Mouse (Mus musculus) kidney, embryonic 16.5 days (tissue): ENCODE measurements at regions not wholly inside any gene's neighbourhood (a gene's known extent, or its start where the extent isn't known, plus 50 kb on each side); places are given as distances from the start of the nearest gene placed in this dataset.
"Not testable (repeated sequence)": the region's sequence is repeated elsewhere in the genome, so short reads cannot be mapped to it uniquely, and the experiment has no call there.

Source experiments
- ATAC-seq: fragments of 200-750 bp; cut with Nextera tagmentation; 2 replicates; pipeline ENCODE4 v1.8.0; 2017; ENCODE audit warnings: moderate TSS enrichment; ENCODE audit not compliant: low FRiP score, low TSS enrichment
- H3K27ac ChIP-seq: fragments of 300-500 bp; sonication (generic); 2 replicates; pipeline ENCODE4 v1.5.1; 2014; ENCODE audit warnings: low read length
- H3K27me3 ChIP-seq: fragments of 300-500 bp; sonication (generic); 2 replicates; pipeline ENCODE4 v1.6.1; 2014; ENCODE audit warnings: low read length, control low read depth, mixed read lengths; ENCODE audit not compliant: insufficient read depth
- H3K36me3 ChIP-seq: fragments of 300-500 bp; sonication (generic); 2 replicates; pipeline ENCODE4 v1.6.1; 2014; ENCODE audit warnings: low read length, control low read depth, mixed read lengths; ENCODE audit not compliant: insufficient read depth
- H3K4me1 ChIP-seq: fragments of 300-500 bp; sonication (generic); 2 replicates; pipeline ENCODE4 v1.6.1; 2014; ENCODE audit warnings: low read length, control low read depth, mixed read lengths; ENCODE audit not compliant: insufficient read depth
- H3K4me2 ChIP-seq: fragments of 300-500 bp; sonication (generic); replicated peaks from 2 replicates; pipeline ENCODE4 v1.6.1; 2014; ENCODE audit warnings: low read depth, low read length
- H3K4me3 ChIP-seq: fragments of 300-500 bp; sonication (generic); 2 replicates; pipeline ENCODE4 v1.5.1; 2014; ENCODE audit warnings: mild to moderate bottlenecking, low read length
- H3K9ac ChIP-seq: fragments of 300-500 bp; sonication (generic); replicated peaks from 2 replicates; pipeline ENCODE4 v1.6.1; 2014; ENCODE audit warnings: low read length
- H3K9me3 ChIP-seq: fragments of 300-500 bp; sonication (generic); 2 replicates; pipeline ENCODE4 v1.6.1; 2016; ENCODE audit warnings: low read length, control low read depth
- WGBS: fragments of 180-500 bp; shearing (Covaris S2); extraction: QIAGEN DNeasy Blood & Tissue Kit; methylation state at CpG from one replicate; pipeline ENCODE4 v1.1.7; 2014; 5-methylcytosine and 5-hydroxymethylcytosine counted together

DNA sequence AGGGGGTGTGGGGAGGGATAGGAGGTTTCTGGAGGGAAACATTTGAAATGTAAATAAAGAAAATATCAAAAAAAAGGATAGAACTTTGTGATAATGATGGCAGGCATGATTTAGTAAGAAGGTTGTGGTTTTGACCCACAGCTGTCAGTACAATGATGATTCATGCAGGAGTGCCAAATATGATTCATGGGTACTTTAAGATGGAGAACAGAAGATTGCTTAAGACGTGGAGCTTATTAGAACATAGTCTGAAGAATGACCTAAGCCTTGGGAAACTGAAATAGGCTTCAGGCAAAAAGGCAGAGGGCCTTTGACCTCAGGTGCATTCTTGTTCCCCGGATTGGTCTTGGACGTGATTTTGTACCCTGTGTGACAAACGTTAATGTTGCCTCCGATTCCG, 671.4 kb downstream of the Dad1 start:
- H3K27me3 ChIP-seq, ATAC-seq: not testable (repeated sequence)
- 92% methylated on average over 6 of the region's 6 CpGs for WGBS

DNA sequence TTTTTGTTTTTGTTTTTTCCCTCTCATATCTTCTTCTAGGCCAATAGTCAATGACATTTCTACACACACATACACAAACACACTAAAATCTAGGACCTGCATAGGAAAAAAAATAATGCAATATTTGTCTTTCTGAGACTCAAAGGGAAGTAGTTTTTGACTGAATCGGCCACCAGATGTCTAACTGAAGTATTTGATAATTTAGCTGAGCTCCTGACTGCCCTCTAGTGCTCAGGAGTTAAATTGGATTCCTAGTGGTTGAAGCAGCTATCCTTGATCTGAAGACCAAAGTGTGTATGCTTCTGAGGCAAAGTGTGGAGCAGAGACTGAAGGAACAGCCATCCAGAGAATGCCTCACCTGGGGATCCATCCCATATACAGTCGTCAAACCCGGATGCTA, 672.2 kb downstream of the Dad1 start:
- not testable (repeated sequence) for ATAC-seq, H3K9me3 ChIP-seq, H3K4me1 ChIP-seq, H3K27me3 ChIP-seq, H3K36me3 ChIP-seq, H3K27ac ChIP-seq, H3K9ac ChIP-seq, H3K4me2 ChIP-seq, H3K4me3 ChIP-seq
- WGBS: 52% methylated on average over 3 of the region's 3 CpGs

More for the DNA sequence above, 671.4 kb downstream of the Dad1 start:
- not testable (repeated sequence) for H3K9me3 ChIP-seq, H3K27ac ChIP-seq, H3K4me3 ChIP-seq, H3K9ac ChIP-seq, H3K4me1 ChIP-seq, H3K4me2 ChIP-seq, H3K36me3 ChIP-seq

DNA sequence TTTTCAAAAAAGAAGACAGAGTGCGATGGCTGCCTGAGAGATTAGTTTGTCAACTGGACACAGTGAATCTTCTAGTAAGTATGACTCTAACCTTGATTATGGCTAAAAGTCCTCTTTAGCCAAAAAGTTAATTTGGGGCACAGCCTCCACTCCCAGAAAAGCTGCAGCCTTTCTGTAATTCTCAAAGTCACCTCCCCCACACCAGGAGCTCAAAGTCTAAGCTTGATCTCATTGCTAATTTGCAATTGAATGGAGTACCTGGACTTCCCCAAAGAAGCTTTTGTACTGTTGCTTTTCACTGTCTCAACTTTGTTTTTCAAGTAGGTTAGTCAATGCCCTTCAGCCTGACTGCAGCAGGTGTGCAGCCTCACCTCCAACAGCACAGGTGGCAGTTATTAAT, 677.0 kb downstream of the Dad1 start:
- not testable (repeated sequence) for H3K9ac ChIP-seq, H3K27me3 ChIP-seq, H3K27ac ChIP-seq, H3K9me3 ChIP-seq, H3K4me3 ChIP-seq, ATAC-seq, H3K4me2 ChIP-seq, H3K4me1 ChIP-seq, H3K36me3 ChIP-seq
- 96% methylated on average over 1 of the region's 1 CpGs for WGBS

DNA sequence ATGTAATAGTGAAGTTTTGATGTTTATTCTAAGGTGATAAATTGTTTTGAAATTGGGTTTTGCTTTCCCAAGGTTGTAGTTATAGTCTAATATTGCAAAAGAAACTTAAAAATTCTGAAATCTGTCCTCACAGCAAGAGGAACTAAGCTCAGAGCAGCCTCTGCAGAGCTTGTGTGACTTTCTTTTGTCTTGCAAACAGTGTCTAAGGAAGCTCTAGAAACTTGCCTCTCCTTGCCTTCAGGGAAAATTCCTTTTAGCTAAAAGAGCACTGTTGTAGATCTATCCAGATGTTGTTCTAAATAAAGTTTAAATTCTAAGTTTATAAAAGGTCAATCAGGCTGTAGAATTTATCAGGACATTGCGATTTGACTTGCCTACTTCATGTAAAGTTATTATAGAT, 681.2 kb downstream of the Dad1 start:
- not testable (repeated sequence) for H3K4me1 ChIP-seq, H3K27me3 ChIP-seq

DNA sequence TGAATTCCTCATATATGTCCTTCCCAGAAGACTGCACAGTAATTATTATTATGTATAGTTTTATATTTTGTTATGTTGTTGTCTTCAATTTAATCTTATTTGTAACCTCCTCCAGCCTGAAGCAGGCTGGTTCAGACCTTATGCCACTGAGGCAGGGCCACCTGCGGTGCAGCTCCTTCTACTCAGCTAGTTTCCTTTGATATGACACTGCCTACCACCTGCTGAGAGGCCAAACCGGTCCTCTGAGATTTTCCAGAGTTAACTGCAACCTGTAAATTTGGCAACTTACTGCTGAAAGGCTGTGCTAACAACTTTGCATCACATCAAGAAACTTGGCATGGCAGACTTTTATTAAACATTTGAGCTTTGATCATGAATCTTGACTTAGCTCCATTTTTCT, 691.3 kb downstream of the Dad1 start:
- Histone ChIP-seq H3K4me2 (no peak overlapping the region), H3K4me1 (no peaks in the 10 kb centered on the region), H3K36me3 (no peaks in the 10 kb centered on the region), H3K27ac (no peak overlapping the region), H3K4me3 (no peak overlapping the region), H3K9me3 (no peaks in the 10 kb centered on the region), H3K9ac (no peak overlapping the region), H3K27me3 (no peaks in the 10 kb centered on the region)
- 50% methylated on average over 2 of the region's 2 CpGs for WGBS
- ATAC-seq: no peak

More for the DNA sequence above, 681.2 kb downstream of the Dad1 start:
- not testable (repeated sequence) for H3K4me3 ChIP-seq, H3K9ac ChIP-seq, H3K4me2 ChIP-seq, H3K9me3 ChIP-seq, H3K27ac ChIP-seq, H3K36me3 ChIP-seq, ATAC-seq
- 93% methylated on average over 1 of the region's 1 CpGs for WGBS

DNA sequence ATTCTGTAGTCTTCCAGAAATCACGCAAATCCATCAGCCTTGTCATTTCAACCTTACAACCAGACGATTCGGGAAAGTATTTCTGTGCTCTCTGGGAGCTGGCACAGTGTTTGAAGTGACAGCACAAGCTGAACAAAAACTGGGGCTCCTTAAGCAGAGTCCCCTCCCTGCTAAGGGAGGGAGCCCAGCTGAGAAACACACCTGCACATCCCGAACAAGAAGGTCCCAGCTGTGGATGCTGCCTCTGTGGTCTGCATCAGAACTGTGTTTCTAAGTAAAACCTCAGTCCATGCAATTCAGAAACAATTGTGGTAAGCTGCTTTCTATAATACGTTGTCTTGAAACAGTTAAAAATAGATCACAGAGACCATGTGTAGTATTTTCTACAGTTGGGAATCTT, 693.8 kb downstream of the Dad1 start:
- H3K4me2 ChIP-seq, H3K36me3 ChIP-seq, H3K4me1 ChIP-seq, H3K4me3 ChIP-seq, H3K27ac ChIP-seq, H3K27me3 ChIP-seq, ATAC-seq, H3K9me3 ChIP-seq, H3K9ac ChIP-seq: not testable (repeated sequence)
- WGBS: 78% methylated on average over 5 of the region's 5 CpGs

DNA sequence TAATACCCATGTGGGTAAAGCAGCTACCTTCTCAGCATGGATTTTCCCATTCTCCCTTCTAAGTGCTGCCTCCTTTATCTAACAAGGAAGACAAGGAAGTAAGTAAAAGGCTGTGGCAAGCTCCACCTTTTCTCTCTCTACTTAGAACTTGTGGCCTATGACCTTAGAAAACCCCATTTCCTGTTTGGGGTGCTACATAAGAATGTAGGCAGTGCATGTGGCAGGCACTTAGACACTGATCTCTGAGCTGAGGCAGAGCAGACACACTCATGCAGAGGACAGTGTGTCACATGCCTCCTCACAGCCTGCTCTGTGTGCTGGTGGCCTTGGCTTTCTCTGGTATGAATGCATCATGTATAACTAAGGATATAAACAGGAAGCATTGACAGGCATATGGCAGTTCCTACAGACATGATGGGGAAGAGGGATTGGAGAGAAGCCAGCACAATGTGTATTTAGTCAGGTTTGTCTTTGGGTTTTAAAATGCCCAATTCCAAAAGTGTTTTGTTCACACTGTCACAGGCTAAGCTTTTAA, 694.5 kb downstream of the Dad1 start:
- not testable (repeated sequence) for H3K36me3 ChIP-seq, ATAC-seq, H3K9ac ChIP-seq

DNA sequence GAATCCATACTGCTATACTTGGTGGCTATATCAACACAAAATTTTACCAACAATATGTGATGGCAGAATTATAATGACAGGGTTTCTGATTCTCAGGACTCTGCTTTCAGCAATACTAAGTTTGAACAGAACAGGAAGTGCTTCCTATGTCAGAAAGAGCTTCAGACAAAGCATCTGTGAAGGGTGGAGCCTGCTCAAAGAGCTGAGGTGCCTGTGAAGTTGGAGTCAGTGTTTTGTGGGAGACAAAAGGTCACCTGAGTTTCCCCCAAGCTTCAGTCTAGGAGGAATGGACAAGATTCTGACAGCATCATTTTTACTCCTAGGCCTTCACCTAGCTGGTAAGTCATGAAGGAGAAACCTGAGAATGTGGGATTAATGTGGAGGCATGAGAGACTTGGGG, 700.1 kb downstream of the Dad1 start:
- Histone ChIP-seq H3K9ac (no peak overlapping the region), H3K4me1 (no peaks in the 10 kb centered on the region), H3K27me3 (no peaks in the 10 kb centered on the region), H3K36me3 (no peaks in the 10 kb centered on the region), H3K4me2 (no peak overlapping the region), H3K27ac (no peak overlapping the region), H3K4me3 (no peak overlapping the region), H3K9me3 (no peaks in the 10 kb centered on the region)
- ATAC-seq: no peak

More for the DNA sequence above, 694.5 kb downstream of the Dad1 start:
- not testable (repeated sequence) for H3K4me3 ChIP-seq, H3K9me3 ChIP-seq, H3K4me1 ChIP-seq, H3K27me3 ChIP-seq, H3K4me2 ChIP-seq, H3K27ac ChIP-seq

DNA sequence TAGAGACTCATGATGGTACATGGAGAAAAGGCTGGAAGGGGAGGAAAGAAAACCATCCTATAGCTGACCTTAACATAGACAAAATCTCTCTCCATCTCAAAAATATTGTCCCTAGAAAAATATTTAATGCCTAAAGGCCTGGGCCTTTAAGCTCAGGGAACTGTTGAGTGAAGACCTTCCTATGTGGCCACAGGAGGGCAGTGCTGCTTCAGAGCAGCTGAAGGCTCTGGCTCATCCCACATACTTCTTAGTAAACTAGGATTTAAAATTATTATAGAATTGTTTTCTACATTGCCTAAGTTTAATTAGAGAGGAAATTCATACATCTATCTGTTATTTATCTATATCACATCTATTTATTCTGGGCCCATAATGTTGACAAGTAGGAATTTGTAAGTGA, 706.5 kb downstream of the Dad1 start:
- H3K27ac ChIP-seq, H3K4me1 ChIP-seq, H3K4me3 ChIP-seq, H3K36me3 ChIP-seq, ATAC-seq, H3K9ac ChIP-seq, H3K9me3 ChIP-seq, H3K27me3 ChIP-seq, H3K4me2 ChIP-seq: not testable (repeated sequence)

DNA sequence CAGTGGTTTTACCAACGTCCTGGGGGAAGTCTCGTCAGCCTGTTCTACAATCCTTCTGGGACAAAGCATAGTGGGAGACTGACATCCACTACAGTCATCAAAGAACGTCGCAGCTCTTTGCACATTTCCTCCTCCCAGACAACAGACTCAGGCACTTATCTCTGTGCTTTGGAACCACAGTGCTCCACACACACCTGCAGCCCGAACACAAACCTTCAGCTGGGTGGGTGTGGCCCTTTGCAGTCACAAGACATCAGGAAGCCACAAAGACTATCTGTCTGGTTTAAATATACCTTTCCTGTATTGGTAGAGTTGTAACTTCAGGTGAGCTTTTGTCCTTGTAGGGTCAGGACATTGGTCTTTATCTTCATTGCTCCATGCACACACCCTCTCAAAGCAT, 708.6 kb downstream of the Dad1 start:
- Histone ChIP-seq H3K27me3 (no peaks in the 10 kb centered on the region), H3K4me2 (no peak overlapping the region), H3K9ac (no peak overlapping the region), H3K4me3 (no peak overlapping the region), H3K4me1 (no peaks in the 10 kb centered on the region), H3K36me3 (no peaks in the 10 kb centered on the region), H3K9me3 (no peaks in the 10 kb centered on the region), H3K27ac (no peak overlapping the region)
- ATAC-seq: no peak
- WGBS: 67% methylated on average over 5 of the region's 5 CpGs

DNA sequence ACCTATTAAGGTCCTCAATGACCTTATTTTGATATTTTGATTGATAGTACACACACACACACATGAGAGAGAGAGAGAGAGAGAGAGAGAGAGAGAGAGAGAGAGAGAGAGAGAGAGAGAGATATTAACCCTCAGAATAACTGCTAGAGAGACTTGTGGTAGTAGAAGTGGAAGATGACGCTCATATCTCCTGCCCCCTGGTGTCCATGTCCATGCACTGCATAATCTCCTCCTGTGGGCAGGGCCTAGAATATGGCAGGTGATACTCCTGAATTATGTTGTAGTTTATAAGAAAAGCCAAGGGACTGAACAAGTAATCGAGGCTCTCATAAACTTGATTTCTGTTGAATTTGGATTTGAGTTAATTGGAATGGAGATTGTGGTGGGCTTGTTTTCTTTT, 712.3 kb downstream of the Dad1 start:
- H3K27me3 ChIP-seq, H3K4me3 ChIP-seq, H3K36me3 ChIP-seq, H3K9me3 ChIP-seq, H3K9ac ChIP-seq, H3K4me1 ChIP-seq, H3K27ac ChIP-seq, H3K4me2 ChIP-seq, ATAC-seq: not testable (repeated sequence)
- WGBS: 65% methylated on average over 2 of the region's 2 CpGs
